Comparison of ENCODE assay signal across 22 mouse cellular contexts in genomic region chr11:101218436-101219055, GRCm38 (mm10). TPM values are rescaled to one million over a fixed set of nuclear protein-coding genes. Genes with fewer than 3 reads are reported as not detected.
DNase-seq lines count a peak whose midpoint lies in the region; ATAC-seq and TF ChIP-seq lines count a peak whose summit lies in the region.
"Had no signal": no experiment of that assay in that cellular context is flagged by ENCODE, and none has a peak within 500 bp of the region (broad histone marks: within the 10 kb centered on the region; RNA-seq: fewer than 3 reads in every experiment).

No protein-coding gene starts in this region.

- no peaks in the 10 kb centered on the region for H3K9me3 ChIP-seq in kidney, postnatal 0 days (replicated peaks; ENCODE audit: low read length)
- no peaks in the 10 kb centered on the region for H3K9me3 ChIP-seq in liver, embryonic 11.5 days (ENCODE audit: control insufficient read depth, low read length)
- H3K9me3 ChIP-seq: heart, embryonic 10.5 days; liver, embryonic 12.5 days; megakaryocyte, embryonic 14.5 days; midbrain, embryonic 15.5 days had no signal

- H3K4me2 ChIP-seq in kidney, postnatal 0 days (ENCODE audit: low read length), result no peak overlapping the region
- H3K4me2 ChIP-seq in liver, embryonic 11.5 days, result no peak overlapping the region
- H3K4me2 ChIP-seq: liver, embryonic 12.5 days; midbrain, embryonic 15.5 days had no signal

- 0 out of 2 replicates have a peak, but pooled peaks have one; percentile 36 for ATAC-seq in kidney, postnatal 0 days (replicated peaks; ENCODE audit: low FRiP score, low read depth)
- no peak for ATAC-seq in liver, embryonic 11.5 days (replicated peaks; ENCODE audit: low FRiP score)
- ATAC-seq: forebrain, postnatal 0 days; liver, embryonic 12.5 days; midbrain, embryonic 15.5 days had no signal

- peaks cover 6% of the 10 kb centered on the region; the same call in 1 of the 2 replicates for H3K4me1 ChIP-seq in kidney, postnatal 0 days (replicated peaks; ENCODE audit: insufficient read depth, low read length)
- no peaks in the 10 kb centered on the region for H3K4me1 ChIP-seq in liver, embryonic 11.5 days (replicated peaks; ENCODE audit: control insufficient read depth, insufficient read depth, low read length)
- H3K4me1 ChIP-seq: heart, embryonic 10.5 days; midbrain, embryonic 15.5 days had no signal

- DNase-seq in CD4-positive, CD25-positive, alpha-beta regulatory T cell, adult 2 months (ENCODE audit: low read depth, low spot score), result peak; percentile 29
- DNase-seq in induced T-regulatory cell, adult 2 months (ENCODE audit: low read depth), result peak; percentile 34
- peak; percentile 41 for DNase-seq in kidney, postnatal 0 days (ENCODE audit: low spot score)
- DNase-seq in thymus, postnatal 10 days (ENCODE audit: low spot score in 2 of 2), result peak; percentile 32 to 41
- DNase-seq in heart, postnatal 4 days, result no peak
- DNase-seq in frontal cortex, adult 2 months (ENCODE audit: extremely low spot score in 1 of 2, low spot score in 1 of 2), result no peak
- no peak for DNase-seq in liver, embryonic 11.5 days (ENCODE audit: low spot score)
- DNase-seq in adrenal gland, adult (ENCODE audit: inconsistent age in 2 of 2, low spot score in 1 of 2), result no peak
- DNase-seq: adrenal gland, postnatal 10 days; cerebellum, postnatal 14 days; embryo, embryonic 11 days; forebrain, postnatal 0 days; left cerebral cortex, postnatal 4 days; lung, adult 2 months; right cerebral cortex, postnatal 4 days had no signal

- peak overlapping the region; percentile 70 for H3K27ac ChIP-seq in kidney, postnatal 0 days
- H3K27ac ChIP-seq in liver, embryonic 11.5 days (ENCODE audit: low read depth, low read length), result no peak overlapping the region
- H3K27ac ChIP-seq: heart, embryonic 10.5 days; liver, embryonic 12.5 days; midbrain, embryonic 15.5 days; stomach, postnatal 0 days had no signal

- H3K27me3 ChIP-seq in kidney, postnatal 0 days (ENCODE audit: insufficient read depth, low read length), result no peaks in the 10 kb centered on the region
- H3K27me3 ChIP-seq in liver, embryonic 11.5 days (replicated peaks; ENCODE audit: control insufficient read depth, insufficient read depth, low read length), result no peaks in the 10 kb centered on the region
- H3K27me3 ChIP-seq: liver, embryonic 12.5 days; megakaryocyte, embryonic 14.5 days; midbrain, embryonic 15.5 days had no signal

- TF ChIP-seq CTCF in kidney, postnatal 0 days (IDR thresholded peaks at IDR 0.05; ENCODE audit: low read depth), result no peak

- WGBS in kidney, postnatal 0 days, result 32% methylated on average over 10 of the region's 10 CpGs
- 66% methylated on average over 10 of the region's 10 CpGs for WGBS in liver, embryonic 11.5 days

- H3K9ac ChIP-seq in kidney, postnatal 0 days (ENCODE audit: low read depth, low read length), result 0 out of 2 replicates have a peak overlapping the region, but pooled peaks have one; percentile 24
- H3K9ac ChIP-seq in liver, embryonic 11.5 days (ENCODE audit: low read depth, low read length), result no peak overlapping the region
- H3K9ac ChIP-seq: forebrain, postnatal 0 days; liver, embryonic 12.5 days; midbrain, embryonic 15.5 days had no signal

- H3K36me3 ChIP-seq in kidney, postnatal 0 days (ENCODE audit: insufficient read depth, low read length), result peaks cover 29% of the 10 kb centered on the region
- H3K36me3 ChIP-seq in liver, embryonic 11.5 days (ENCODE audit: control insufficient read depth, insufficient read depth, low read length), result no peaks in the 10 kb centered on the region

- H3K4me3 ChIP-seq in kidney, postnatal 0 days (replicated peaks; ENCODE audit: low read depth, low read length), result no peak overlapping the region
- H3K4me3 ChIP-seq in liver, embryonic 11.5 days (ENCODE audit: low read depth, low read length), result no peak overlapping the region
- H3K4me3 ChIP-seq: heart, embryonic 10.5 days; liver, embryonic 12.5 days; megakaryocyte, embryonic 14.5 days; midbrain, embryonic 15.5 days had no signal

RNA-seq across cellular contexts. Expression of gene Ezh1, which starts 7.7 kb away (rescaled TPM):
- 18.6 and 20.3 TPM in 2 replicates for polyA plus RNA-seq in kidney, postnatal 0 days (2015; fragmentation: Nextera tagmentation; extraction: Ambion mirVana)
- total RNA-seq in heart, postnatal 4 days (2021), result 10 to 100 TPM; 14.7 to 15.0 TPM
- 44.8 and 50.3 TPM in 2 replicates for polyA plus RNA-seq in frontal cortex, adult 2 months (2012; rRNA removed)
- polyA plus RNA-seq in liver, embryonic 11.5 days (2014; fragmentation: Nextera tagmentation; extraction: Ambion mirVana), result 11.8 and 12.4 TPM in 2 replicates

RNA-seq across cellular contexts. Expression of gene Ramp2, which starts 27.3 kb away (rescaled TPM):
- 242 and 247 TPM in 2 replicates for polyA plus RNA-seq in kidney, postnatal 0 days (2015; fragmentation: Nextera tagmentation; extraction: Ambion mirVana)
- 100 to 1,000 TPM; 122 to 134 TPM for total RNA-seq in heart, postnatal 4 days (2021)
- polyA plus RNA-seq in frontal cortex, adult 2 months (2012; rRNA removed), result 65.6 and 82.1 TPM in 2 replicates
- polyA plus RNA-seq in liver, embryonic 11.5 days (2014; fragmentation: Nextera tagmentation; extraction: Ambion mirVana), result 62.4 and 64.2 TPM in 2 replicates

RNA-seq across cellular contexts. Expression of gene Vps25, which starts 35.0 kb away (rescaled TPM):
- polyA plus RNA-seq in kidney, postnatal 0 days (2015; fragmentation: Nextera tagmentation; extraction: Ambion mirVana), result 179 and 180 TPM in 2 replicates
- total RNA-seq in heart, postnatal 4 days (2021), result 10 to 100 TPM; 87.6 to 88.7 TPM
- 63.8 TPM in 2 replicates for polyA plus RNA-seq in frontal cortex, adult 2 months (2012; rRNA removed)
- polyA plus RNA-seq in liver, embryonic 11.5 days (2014; fragmentation: Nextera tagmentation; extraction: Ambion mirVana), result 158 and 163 TPM in 2 replicates

RNA-seq across cellular contexts. Expression of gene Wnk4, which starts 41.8 kb away (rescaled TPM):
- 47.0 and 48.8 TPM in 2 replicates for polyA plus RNA-seq in kidney, postnatal 0 days (2015; fragmentation: Nextera tagmentation; extraction: Ambion mirVana)
- total RNA-seq in heart, postnatal 4 days (2021), result 1 to 10 TPM; 4.5 to 7.2 TPM
- polyA plus RNA-seq in frontal cortex, adult 2 months (2012; rRNA removed), result 10.8 and 12.5 TPM in 2 replicates
- 18.5 and 19.7 TPM in 2 replicates for polyA plus RNA-seq in liver, embryonic 11.5 days (2014; fragmentation: Nextera tagmentation; extraction: Ambion mirVana)

RNA-seq across cellular contexts. Expression of gene Ccr10, which starts 43.3 kb away (rescaled TPM):
- 0.36 and 0.45 TPM in 2 replicates for polyA plus RNA-seq in kidney, postnatal 0 days (2015; fragmentation: Nextera tagmentation; extraction: Ambion mirVana)
- not detected for total RNA-seq in heart, postnatal 4 days (2021)
- polyA plus RNA-seq in frontal cortex, adult 2 months (2012; rRNA removed), result 0.36 and 0.42 TPM in 2 replicates
- 0.10 TPM in 1 of 2 replicates, not detected in the other for polyA plus RNA-seq in liver, embryonic 11.5 days (2014; fragmentation: Nextera tagmentation; extraction: Ambion mirVana)
- total RNA-seq: gastrocnemius, adult 18-20 months; left cerebral cortex, postnatal 4 days had no signal
- polyA plus RNA-seq: embryonic facial prominence, embryonic 14.5 days had no signal

Comparison
In these comparisons a context has a peak if more than half of its experiments do, and no peak if none do; other contexts are left out.
1. DNase-seq: peak in CD4-positive, CD25-positive, alpha-beta regulatory T cell, adult 2 months (single experiment), induced T-regulatory cell, adult 2 months (single experiment), kidney, postnatal 0 days (single experiment) and thymus, postnatal 10 days (2 of 2); none in heart, postnatal 4 days (single experiment), frontal cortex, adult 2 months (0 of 2), liver, embryonic 11.5 days (single experiment) and adrenal gland, adult (0 of 2).